Mouse (Mus musculus): Measurements from ENCODE around the gene Rftn2.

Rftn2 gene

DNA sequence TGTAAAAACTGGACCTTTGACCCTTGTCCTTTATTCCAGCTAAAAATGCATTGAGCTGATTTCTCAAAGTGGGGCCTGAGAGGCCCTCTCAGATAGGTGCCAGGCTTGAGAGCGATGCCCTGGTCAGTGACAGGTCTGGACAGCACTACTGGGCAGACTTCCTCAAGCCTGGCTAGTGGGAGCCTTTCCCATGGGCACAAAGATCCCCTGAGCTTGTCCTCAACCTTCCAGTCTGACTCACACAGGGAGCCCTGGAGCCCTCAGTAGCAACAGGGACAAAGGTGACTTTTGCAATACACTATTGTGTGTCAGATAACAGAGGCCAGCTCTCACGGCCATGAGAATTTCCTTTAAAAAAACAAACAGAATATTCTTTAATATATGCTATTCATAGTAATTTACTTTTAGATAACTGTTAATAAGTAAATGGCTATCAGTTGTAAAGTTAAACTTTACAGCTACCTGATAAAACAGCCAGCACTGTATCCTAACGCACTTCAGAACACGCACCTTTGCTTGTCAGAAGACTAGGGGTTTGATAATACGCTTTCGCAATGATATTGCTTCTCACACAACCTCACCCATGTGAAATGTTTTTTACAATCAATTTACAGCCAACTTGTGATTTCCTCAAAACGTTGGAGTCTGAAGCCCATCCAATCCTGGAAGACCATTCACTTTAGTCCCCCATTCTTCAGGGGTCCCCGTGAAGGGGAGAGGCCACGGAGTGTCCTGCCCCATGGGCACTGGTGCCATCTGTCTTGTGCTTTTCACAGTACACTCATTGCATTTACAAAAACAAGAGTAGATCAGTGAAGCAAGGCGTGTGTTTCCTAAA lies 52.6 kb downstream of the Rftn2 start:
- DNase-seq (ENCODE audit: low read depth, low spot score) = no peak

DNA sequence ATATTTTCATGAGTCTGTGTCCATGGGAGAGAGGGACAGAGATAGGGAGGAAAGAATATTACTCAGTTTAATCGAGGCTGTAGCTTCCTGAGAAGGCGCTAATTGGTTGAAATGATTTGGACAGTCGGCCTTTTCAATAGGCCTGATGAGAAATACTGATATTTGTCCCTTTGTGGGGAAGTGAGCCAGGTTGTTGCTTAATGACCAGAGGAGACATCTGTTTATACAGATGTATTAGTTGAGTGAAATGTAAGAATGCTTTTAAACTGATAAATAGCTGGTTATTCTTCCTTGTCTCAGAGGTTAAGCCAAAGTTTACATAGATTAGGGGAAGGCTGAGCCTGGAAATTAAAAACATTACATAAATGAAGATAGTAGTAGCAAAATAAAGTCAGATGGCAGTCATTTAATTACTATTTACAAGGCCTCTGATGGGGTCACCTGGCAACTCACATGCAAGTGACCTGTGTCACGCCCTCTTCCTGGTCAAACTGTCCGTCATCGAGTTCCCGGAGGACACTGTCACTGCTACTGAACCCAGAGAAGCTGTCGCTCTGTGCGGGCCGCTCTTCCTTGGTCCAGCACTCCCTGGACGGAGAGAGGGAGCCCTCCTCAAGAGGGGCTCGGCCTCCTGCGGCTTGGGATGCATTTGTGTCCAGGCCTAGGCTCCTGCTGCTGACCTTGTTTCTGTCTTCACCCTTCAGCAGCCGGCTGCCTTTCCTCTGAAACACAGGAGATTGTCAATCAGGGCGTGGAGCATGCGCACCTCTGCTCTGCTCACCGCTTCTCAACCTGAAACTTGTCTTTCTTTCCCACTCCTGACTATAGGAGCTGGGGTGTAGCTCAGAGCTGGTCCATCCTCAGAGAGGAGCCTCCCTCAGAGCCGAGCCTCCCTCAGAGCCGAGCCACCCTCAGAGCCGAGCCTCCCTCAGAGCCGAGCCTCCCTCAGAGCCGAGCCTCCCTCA lies 54.9 kb downstream of the Rftn2 start:
- DNase-seq (ENCODE audit: low read depth, low spot score) = no peak

DNA sequence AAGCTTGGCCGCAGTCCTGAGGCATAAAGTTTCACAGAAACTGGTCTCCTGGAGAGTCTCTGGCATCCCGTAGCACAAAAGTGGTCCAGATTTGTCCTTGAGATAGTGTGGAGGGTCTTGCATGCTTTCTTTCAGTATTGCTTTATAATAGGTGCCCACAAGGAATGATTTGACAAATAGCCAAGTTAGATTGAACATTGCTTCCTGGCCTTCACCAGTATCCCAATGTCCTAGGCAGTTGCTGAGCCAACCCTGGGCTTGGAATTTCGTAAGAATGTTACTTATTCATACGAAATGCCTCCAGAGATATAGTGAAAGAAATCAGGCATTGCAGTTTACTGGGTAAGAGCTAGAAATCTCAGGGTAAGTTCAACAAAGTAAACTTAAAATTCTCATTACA lies 58.0 kb downstream of the Rftn2 start:
- no peak for DNase-seq (ENCODE audit: low read depth, low spot score)

DNA sequence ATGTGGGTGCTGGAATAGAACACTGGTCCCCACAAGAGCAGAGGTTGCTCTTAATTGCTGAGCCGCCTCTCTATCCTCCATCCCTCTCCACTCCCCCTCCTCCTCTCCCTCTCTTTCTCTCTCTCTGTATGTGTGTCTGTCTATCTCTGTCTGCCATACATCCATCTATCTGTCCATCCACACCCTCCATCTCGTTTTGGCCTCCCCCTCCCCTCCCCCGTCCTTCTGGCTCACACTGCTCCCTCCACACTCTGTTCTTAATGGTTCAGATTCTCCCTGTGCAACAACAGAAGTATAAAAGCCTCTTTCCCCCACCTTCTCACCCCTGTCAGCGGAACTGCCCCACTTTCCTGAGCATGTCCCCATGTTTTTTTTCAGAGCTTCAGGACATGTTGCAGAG lies 59.0 kb downstream of the Rftn2 start:
- no peak for DNase-seq (ENCODE audit: low read depth, low spot score)

DNA sequence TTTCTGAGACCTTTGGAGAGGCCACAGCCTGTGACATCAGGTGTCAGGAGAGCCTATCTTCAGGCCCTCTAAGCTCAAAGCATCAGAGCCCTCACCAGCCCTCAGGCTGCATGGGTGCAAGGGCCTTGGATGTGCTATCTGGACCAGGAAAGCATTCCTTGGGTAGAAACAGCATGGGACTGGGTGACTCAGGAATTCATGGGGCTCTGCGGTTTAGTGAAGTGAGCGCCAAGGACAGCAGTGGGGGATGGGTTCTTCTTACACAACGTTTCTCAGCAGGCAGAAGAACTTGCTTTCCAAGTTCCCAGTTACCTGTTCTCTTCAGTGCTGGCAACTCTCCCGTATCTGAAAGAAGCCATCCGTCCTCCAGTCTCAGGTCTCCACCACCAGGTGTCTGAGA lies 62.6 kb downstream of the Rftn2 start:
- DNase-seq (ENCODE audit: low read depth, low spot score) = peak; percentile 15

DNA sequence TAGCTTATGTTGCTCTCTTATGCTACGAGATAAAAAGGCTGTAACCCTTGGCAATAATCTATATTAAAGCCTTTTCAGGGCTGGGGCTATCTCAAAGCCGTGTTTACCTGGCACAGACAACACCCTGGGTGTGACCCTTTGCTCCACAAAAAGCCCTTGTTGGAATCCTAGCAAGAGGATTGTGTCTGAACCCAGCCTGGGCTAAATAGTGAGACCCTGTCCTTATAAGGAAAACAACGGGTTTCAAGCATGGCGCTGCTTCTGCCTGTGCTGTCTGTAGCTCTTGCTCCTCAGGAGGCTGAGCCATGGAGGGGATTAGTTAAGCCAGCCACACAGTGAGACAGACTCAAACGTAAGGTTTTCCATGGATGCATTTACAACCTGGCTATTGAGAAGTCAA lies 63.8 kb downstream of the Rftn2 start:
- DNase-seq (ENCODE audit: low read depth, low spot score) = no peak

DNA sequence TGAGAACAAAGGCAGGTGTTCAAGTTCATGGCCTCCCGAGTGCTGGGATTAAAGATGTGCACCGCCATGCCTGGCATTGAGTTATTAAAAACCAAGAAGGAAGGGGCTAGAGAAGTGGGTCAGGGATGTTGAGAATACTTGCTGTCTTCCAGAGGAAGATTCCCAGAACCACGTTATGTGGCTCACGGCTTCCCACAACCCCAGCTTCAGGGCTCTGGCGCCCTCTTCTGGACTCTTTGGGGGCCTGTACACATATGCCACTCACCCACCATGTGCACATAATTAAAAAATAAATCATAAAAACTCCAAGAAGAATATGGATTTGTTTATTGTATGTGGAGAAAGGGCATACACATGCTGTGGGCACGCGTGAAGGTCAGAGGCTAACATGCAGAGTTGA lies 64.7 kb downstream of the Rftn2 start:
- DNase-seq (ENCODE audit: low read depth, low spot score) = peak; percentile 58

DNA sequence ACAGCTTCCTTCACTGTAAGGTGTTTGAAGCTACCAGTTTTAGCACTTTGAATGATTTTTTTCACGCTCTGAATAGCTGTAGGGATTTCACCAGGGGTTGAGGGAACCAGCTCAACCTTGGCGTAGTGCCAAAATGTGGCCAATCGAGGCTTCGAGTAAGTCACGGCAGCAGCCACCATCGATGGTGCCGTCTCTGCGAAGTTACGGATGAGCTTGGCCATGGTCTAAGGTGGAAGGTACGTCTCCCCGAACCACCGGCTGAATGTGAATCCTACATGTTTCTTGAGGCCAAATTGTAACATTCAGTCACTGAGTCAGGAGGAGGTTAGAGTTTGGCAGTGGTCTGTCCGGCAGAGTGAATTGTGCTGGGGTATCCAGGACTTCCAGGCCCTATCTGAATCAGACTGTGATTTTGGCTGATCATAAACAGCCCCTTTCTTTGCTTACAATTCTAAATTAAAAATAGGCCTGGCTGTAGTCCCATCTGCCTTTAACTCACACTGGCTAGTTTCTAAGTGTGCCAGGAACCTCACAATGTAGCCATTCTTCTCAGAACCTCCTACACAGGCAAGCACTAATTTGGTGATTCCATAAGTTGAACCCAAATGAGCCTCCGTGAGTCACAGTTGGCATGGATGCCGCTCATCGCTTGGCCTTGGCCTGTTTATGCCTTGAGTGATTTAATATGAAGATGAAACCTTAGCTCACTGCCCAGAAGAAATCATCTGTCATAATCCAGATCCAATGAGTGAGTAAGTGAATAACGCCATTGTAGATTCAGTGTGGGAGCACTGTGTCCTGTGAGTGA lies 65.5 kb downstream of the Rftn2 start:
- peak; percentile 87 for DNase-seq (ENCODE audit: low read depth, low spot score)

DNA sequence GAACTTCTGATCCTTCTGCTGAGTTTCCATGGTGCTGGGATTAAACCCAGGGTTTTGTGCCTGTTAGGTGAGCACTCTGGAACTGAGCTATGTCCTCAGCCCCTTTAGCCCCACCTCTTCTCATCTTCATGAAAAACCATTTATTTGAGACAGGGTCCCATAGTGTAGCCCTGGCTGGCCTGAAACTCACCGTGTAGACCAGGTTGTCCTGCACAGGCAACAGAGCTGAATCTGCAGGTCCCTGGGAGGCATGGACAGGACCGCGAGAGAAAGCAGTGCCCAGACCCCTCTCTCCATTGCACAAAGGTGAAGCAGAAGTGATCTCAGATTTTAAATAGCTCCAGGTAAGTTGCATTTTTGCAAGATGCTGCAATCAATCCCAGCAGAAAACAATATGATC lies 66.4 kb downstream of the Rftn2 start:
- no peak for DNase-seq (ENCODE audit: low read depth, low spot score)

DNA sequence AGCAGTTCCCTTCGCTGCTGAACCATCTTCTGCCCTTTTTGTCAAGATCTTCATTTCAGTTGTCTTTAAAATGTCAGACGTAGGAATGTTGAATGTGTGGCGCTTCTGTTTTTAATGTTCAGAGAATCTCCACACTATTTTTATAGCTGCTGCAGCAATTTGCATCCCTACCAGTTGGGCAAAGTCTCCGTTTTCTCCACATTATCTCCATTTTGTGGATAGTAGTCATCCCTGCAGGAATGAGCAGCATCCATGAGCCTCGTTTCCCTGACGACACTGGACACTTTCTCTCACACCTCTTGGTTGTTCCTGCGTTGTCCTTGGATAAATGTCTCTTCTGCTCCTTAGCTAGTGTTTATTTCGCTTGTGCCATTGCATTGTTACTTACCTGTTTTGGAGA lies 67.8 kb downstream of the Rftn2 start:
- DNase-seq (ENCODE audit: low read depth, low spot score) = no peak

DNA sequence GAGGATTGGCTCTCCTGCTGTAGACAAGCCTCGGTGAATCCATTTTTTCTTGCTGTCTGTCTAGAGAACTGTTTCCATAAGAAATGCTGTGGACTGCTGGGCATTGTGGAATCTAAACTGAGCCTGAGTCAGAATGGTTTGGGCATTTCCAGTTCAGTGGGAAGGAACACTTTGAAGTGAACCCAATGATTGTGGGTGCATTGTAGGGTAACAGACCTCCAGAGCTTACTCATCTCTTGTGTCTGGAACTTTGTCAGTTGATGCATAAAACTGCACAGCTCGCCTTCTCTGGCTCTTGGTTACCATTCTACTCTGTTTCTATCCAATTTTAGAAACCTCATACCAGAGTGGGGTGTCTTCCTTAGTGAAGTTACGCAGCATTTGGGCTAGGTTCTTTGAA lies 68.4 kb downstream of the Rftn2 start:
- DNase-seq (ENCODE audit: low read depth, low spot score) = no peak

DNA sequence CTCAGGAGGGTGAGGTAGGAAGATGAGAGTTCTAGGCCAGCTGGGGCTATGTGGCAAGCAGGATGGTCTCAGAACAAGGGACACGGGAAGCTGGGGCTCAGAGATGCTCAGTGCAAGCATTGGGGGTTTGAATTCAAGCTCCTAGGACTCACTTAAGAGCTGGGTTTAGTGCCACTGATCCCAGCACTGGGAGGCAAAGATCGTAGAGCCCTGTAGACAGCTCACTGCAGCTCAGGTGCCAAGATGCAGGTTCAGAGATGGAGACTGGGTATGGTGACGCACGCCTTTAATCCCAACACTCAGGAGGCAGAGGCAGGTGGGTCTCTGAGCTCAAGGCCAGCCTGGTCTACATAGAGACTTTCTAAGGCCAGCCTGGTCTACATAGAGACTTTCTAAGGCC lies 69.3 kb downstream of the Rftn2 start:
- no peak for DNase-seq (ENCODE audit: low read depth, low spot score)

DNA sequence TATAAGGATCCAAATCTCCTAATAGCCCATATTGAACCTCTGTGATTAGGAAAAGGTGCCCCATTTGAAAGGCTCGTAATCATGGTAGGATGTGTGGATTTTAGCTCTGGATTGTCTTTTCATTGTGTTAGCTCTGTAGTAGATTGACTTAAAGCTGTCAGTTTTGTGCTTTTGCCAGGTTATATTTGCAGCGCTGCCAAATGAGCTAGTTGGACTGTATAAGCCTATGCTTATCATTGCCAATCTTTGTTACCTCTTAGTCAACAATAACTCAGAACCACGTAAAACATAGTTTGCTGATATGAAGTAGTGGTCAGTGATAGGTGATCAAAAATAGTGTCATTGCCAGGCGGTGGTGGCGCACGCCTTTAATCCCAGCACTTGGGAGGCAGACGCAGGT lies 81.0 kb downstream of the Rftn2 start:
- DNase-seq (ENCODE audit: low read depth, low spot score) = no peak

DNA sequence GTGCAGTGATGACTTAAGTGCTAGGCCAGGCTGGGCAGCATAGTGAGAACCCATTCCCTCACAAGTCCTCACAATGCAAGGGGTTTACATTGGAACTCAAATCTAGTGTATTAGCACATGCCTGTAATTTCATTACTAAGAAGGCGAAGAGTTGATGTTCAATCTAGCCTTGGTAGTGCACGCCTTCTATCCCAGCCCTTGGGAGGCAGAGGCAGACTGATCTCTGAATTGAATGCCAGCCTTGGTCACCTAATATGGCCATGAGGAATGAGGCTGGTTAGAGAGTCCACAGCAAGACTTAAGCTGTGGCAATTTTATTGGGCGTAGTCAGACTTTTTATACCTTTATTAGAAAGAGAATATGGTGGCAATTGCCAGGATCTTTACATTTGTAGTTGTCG lies 82.2 kb downstream of the Rftn2 start:
- DNase-seq (ENCODE audit: low read depth, low spot score) = no peak

DNA sequence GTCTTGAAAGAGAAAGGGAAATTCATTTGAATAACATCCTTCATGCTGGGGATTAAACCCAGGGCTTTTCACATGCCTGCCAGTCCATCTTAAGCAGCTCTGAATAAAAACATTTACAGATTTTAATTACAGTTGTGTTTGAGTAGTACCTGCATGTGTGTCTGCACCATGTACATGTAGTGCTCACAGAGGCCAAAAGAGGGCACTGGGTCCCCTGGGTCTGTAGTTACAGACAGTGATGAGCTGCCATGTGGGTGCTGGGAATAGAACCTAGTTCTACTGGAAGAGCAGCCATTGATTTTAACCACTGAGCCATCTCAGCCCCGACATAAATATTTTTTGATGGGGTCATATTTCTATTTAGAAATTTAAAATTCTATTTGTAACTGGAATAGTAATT lies 90.7 kb downstream of the Rftn2 start:
- DNase-seq (ENCODE audit: low read depth, low spot score) = no peak

DNA sequence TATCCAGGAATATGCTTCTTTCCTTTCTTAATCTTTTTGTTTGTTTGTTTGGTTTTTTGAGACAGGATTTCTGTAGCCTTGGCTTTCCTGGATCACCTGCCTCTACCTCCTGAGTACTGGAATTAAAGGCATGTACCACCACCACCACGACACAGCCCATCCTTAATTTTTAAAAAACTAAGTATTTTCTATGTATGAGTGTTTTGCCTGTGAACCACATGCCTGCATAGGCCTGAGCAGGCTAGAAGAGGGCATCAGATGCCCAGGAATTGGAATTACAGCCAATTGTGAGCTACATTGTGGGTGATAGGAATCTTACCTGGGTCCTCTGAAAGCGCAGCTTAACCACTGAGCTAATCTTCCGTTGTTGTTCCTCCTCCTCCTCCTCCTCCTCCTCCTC lies 92.3 kb downstream of the Rftn2 start:
- DNase-seq (ENCODE audit: low read depth, low spot score) = no peak

DNA sequence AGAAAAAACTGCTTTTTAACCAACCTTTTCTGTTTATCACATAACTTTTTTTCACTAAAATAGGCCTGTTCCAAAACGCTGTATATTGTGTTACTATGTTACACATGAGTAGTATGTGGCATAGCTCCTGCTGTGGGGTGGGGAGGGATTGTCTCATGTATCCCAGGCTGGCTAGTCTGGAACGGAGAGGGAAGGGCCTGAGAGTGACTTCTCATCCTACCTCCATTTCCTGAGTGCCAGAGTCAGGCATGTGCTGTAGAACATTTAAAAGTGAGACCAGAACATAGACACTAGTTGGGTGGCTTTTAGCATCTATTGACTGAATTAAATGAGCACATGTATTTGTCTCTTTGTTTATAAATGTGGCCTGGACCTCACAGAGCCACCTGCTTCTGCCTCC lies 93.4 kb downstream of the Rftn2 start:
- DNase-seq (ENCODE audit: low read depth, low spot score) = peak; percentile 15

DNA sequence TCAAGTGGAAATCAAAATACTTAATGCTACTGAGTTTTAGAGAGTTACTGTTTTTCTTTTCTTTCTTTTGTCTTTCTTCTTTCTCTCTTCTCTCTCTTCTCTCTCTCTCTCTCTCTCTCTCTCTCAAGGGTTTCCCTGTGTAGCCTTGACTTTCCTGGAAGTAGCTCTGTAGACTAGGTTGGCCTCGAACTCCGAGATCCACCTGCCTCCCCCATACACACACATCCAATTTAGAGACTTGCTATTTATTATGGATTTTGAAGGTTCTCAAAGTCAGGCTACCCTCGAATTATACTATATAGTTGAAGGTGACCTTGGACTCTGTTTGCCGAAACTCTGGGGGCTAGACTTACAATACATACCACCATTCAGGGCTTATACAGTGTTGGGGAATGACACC lies 94.3 kb downstream of the Rftn2 start:
- no peak for DNase-seq (ENCODE audit: low read depth, low spot score)

DNA sequence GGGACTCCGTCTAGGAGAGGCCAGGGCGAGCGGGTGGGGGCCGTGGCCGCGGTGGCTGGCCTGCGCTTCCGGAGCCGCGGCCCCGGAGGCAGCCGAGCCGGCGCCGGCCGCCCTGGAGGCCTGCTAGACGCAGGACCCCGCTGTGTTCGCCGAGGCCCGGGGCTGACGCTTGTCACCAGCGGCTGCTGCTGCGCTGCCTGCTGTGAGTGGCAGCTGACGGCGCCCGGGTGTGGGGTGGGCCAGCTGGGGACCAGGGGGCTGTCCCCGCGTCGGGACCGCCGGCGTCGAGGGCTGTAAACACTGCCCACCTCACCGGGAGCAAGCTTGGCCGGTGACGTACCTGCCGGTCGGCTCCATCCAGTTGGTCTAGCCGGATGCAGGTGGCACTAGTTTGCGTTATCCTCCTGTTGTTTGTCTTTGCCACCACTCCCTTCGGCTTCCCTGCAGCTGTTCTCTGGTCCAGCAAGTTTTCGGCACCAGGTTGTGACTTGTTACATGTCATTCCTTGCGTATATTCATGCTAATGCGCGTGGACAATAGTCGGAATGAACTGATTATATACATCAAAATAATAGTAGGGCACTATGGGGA lies 95.1 kb downstream of the Rftn2 start:
- peak; percentile 57 for DNase-seq (ENCODE audit: low read depth, low spot score)

DNA sequence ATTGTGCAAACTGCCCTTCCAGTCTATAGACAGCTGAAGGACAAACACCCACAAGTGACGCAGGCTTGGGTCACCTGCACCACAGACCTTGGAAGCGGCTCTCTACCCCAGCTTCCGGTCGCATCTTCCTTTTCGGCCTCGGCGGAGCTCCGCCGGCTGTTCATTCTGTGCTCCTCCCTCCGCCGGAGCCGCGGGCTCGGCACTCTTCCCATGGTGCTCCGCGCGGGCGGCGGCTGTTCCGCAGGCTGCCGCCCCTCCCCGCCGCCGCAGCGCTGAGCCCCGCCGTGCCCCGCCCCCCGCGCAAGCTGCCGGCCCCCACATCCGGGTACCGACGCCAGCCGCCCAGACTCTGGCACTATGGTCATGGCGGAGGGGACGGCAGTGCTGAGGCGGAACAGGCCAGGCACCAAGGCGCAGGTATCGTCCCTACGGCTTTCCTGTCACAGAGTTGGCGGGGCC lies 95.6 kb downstream of the Rftn2 start, which contains the start of gene Mob4:
Mob4 (plus strand) TSS at position 289 of the 459 bp plus-strand sequence.
- peak; percentile 80 for DNase-seq (ENCODE audit: low read depth, low spot score)

DNA sequence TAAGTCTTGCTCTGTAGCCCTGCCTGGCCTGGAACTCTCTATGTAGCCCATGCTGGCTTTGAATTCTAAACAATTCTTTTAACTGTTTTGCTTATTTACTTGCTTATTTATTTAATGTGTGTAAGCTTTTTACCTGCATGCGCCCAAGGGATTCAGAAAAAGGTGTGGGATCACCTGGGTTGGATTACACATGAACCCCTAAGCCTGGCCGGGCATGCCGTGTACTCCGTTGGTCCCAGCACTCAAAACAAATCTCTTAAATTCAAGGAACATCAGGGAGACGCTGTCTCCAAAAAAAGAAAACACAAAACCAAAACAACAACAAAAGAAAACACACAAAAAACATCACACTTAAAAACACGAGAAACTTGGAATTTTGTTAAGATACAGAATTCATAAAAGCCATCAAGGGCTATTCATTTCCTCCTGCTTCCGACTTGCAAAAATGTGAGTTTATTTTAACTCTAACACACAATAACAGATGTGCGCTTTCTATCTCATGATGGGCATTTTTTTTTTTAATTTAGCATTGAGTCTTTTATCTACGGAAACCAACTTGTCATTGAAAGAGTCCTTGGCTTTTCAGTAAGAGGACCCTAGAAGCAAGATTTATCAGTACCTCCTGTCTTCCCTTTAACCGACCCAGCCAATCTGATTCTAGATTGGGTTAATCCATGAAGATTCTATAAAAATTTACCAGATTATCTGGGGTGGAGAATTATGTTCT lies 96.2 kb downstream of the Rftn2 start:
- no peak for DNase-seq (ENCODE audit: low read depth, low spot score)

Data from 3T3-L1 (cell line).